Mouse (Mus musculus): ENCODE results near the gene Sorcs2. TPM values are rescaled to one million over a fixed set of nuclear protein-coding genes. Genes with fewer than 3 reads are reported as not detected.
"Not testable (repeated sequence)": the region's sequence is repeated elsewhere in the genome, so short reads cannot be mapped to it uniquely, and the experiment has no call there.

The Sorcs2 gene
- polyA plus RNA-seq, 1 experiment from 2014 or later, result 7.8 TPM

GRCm38 (mm10) chr5:36259691-36260124, 138.2 kb downstream of the Sorcs2 start:
- Histone ChIP-seq H3K4me2 (ENCODE audit: low read depth, low read length, severe bottlenecking) (no peak overlapping the region), H3K4me1 (replicated peaks; ENCODE audit: control insufficient read depth, insufficient read depth, low read length) (0 out of 2 replicates have a peak, but pooled peaks cover 2% of the 10 kb centered on the region), H3K9ac (ENCODE audit: low read length) (no peak overlapping the region), H3K27me3 (ENCODE audit: control insufficient read depth, insufficient read depth, low read length) (no peaks in the 10 kb centered on the region), H3K36me3 (ENCODE audit: control insufficient read depth, insufficient read depth, low read length) (no peaks in the 10 kb centered on the region), H3K27ac (ENCODE audit: low read depth, low read length) (no peak overlapping the region), H3K9me3 (ENCODE audit: control insufficient read depth, low read length) (no peaks in the 10 kb centered on the region), H3K4me3 (ENCODE audit: low read depth, low read length) (no peak overlapping the region)
- 46% methylated on average over 6 of the region's 6 CpGs for WGBS
- no peak for DNase-seq (ENCODE audit: low spot score)
- no peak for ATAC-seq (replicated peaks; ENCODE audit: low FRiP score)

GRCm38 (mm10) chr5:36258387-36259181, 139.4 kb downstream of the Sorcs2 start:
- H3K27me3 ChIP-seq (ENCODE audit: control insufficient read depth, insufficient read depth, low read length), result no peaks in the 10 kb centered on the region
- no peak overlapping the region for H3K27ac ChIP-seq (ENCODE audit: low read depth, low read length)
- H3K36me3 ChIP-seq (ENCODE audit: control insufficient read depth, insufficient read depth, low read length), result no peaks in the 10 kb centered on the region
- H3K9me3 ChIP-seq (ENCODE audit: control insufficient read depth, low read length), result no peaks in the 10 kb centered on the region
- no peak overlapping the region for H3K4me3 ChIP-seq (ENCODE audit: low read depth, low read length)
- DNase-seq (ENCODE audit: low spot score) (no peak), ATAC-seq (replicated peaks; ENCODE audit: low FRiP score) (no peak)
- H3K9ac ChIP-seq (ENCODE audit: low read length), result no peak overlapping the region
- H3K4me1 ChIP-seq (replicated peaks; ENCODE audit: control insufficient read depth, insufficient read depth, low read length), result 0 out of 2 replicates have a peak, but pooled peaks cover 2% of the 10 kb centered on the region
- WGBS, result 85% methylated on average over 12 of the region's 12 CpGs
- no peak overlapping the region for H3K4me2 ChIP-seq (ENCODE audit: low read depth, low read length, severe bottlenecking)

- DNase-seq (ENCODE audit: low spot score) (no peak), ATAC-seq (replicated peaks; ENCODE audit: low FRiP score) (no peak)
- no peak overlapping the region for H3K4me3 ChIP-seq (ENCODE audit: low read depth, low read length)
- H3K27ac ChIP-seq (ENCODE audit: low read depth, low read length), result no peak overlapping the region
- no peaks in the 10 kb centered on the region for H3K36me3 ChIP-seq (ENCODE audit: control insufficient read depth, insufficient read depth, low read length)
- H3K27me3 ChIP-seq (ENCODE audit: control insufficient read depth, insufficient read depth, low read length), result no peaks in the 10 kb centered on the region
- H3K9ac ChIP-seq (ENCODE audit: low read length), result no peak overlapping the region
- 0 out of 2 replicates have a peak, but pooled peaks cover 2% of the 10 kb centered on the region for H3K4me1 ChIP-seq (replicated peaks; ENCODE audit: control insufficient read depth, insufficient read depth, low read length)
- WGBS, result 90% methylated on average over 5 of the region's 5 CpGs
- H3K4me2 ChIP-seq (ENCODE audit: low read depth, low read length, severe bottlenecking), result no peak overlapping the region
- no peaks in the 10 kb centered on the region for H3K9me3 ChIP-seq (ENCODE audit: control insufficient read depth, low read length)
Observed at GRCm38 (mm10) chr5:36257008-36257407, 140.9 kb downstream of the Sorcs2 start.

GRCm38 (mm10) chr5:36254642-36255516, 143.1 kb downstream of the Sorcs2 start:
- H3K4me3 ChIP-seq (ENCODE audit: low read depth, low read length), result no peak overlapping the region
- no peak overlapping the region for H3K4me2 ChIP-seq (ENCODE audit: low read depth, low read length, severe bottlenecking)
- ATAC-seq (replicated peaks; ENCODE audit: low FRiP score) (no peak), DNase-seq (ENCODE audit: low spot score) (no peak)
- H3K27ac ChIP-seq (ENCODE audit: low read depth, low read length), result no peak overlapping the region
- WGBS, result 86% methylated on average over 18 of the region's 18 CpGs
- H3K9me3 ChIP-seq (ENCODE audit: control insufficient read depth, low read length), result no peaks in the 10 kb centered on the region
- H3K36me3 ChIP-seq (ENCODE audit: control insufficient read depth, insufficient read depth, low read length), result no peaks in the 10 kb centered on the region
- H3K4me1 ChIP-seq (replicated peaks; ENCODE audit: control insufficient read depth, insufficient read depth, low read length), result 0 out of 2 replicates have a peak, but pooled peaks cover 4% of the 10 kb centered on the region
- H3K27me3 ChIP-seq (ENCODE audit: control insufficient read depth, insufficient read depth, low read length), result no peaks in the 10 kb centered on the region
- no peak overlapping the region for H3K9ac ChIP-seq (ENCODE audit: low read length)

- H3K4me1 ChIP-seq (replicated peaks; ENCODE audit: control insufficient read depth, insufficient read depth, low read length), result 0 out of 2 replicates have a peak, but pooled peaks cover 2% of the 10 kb centered on the region
- no peak overlapping the region for H3K4me2 ChIP-seq (ENCODE audit: low read depth, low read length, severe bottlenecking)
- DNase-seq (ENCODE audit: low spot score) (no peak), ATAC-seq (replicated peaks; ENCODE audit: low FRiP score) (no peak)
- no peak overlapping the region for H3K9ac ChIP-seq (ENCODE audit: low read length)
- H3K27me3 ChIP-seq (ENCODE audit: control insufficient read depth, insufficient read depth, low read length), result no peaks in the 10 kb centered on the region
- H3K4me3 ChIP-seq (ENCODE audit: low read depth, low read length), result no peak overlapping the region
- H3K27ac ChIP-seq (ENCODE audit: low read depth, low read length), result no peak overlapping the region
- H3K36me3 ChIP-seq (ENCODE audit: control insufficient read depth, insufficient read depth, low read length), result no peaks in the 10 kb centered on the region
- WGBS, result 95% methylated on average over 17 of the region's 17 CpGs
- H3K9me3 ChIP-seq (ENCODE audit: control insufficient read depth, low read length), result no peaks in the 10 kb centered on the region
Observed at GRCm38 (mm10) chr5:36252746-36253504, 145.0 kb downstream of the Sorcs2 start.

GRCm38 (mm10) chr5:36248022-36248421, 149.9 kb downstream of the Sorcs2 start:
- no peak for ATAC-seq (replicated peaks; ENCODE audit: low FRiP score)
- no peak for DNase-seq (ENCODE audit: low spot score)
- H3K9ac ChIP-seq (ENCODE audit: low read length), result no peak overlapping the region
- no peak overlapping the region for H3K27ac ChIP-seq (ENCODE audit: low read depth, low read length)
- H3K27me3 ChIP-seq (ENCODE audit: control insufficient read depth, insufficient read depth, low read length), result no peaks in the 10 kb centered on the region
- no peak overlapping the region for H3K4me3 ChIP-seq (ENCODE audit: low read depth, low read length)
- H3K9me3 ChIP-seq (ENCODE audit: control insufficient read depth, low read length), result no peaks in the 10 kb centered on the region
- no peaks in the 10 kb centered on the region for H3K36me3 ChIP-seq (ENCODE audit: control insufficient read depth, insufficient read depth, low read length)
- 0 out of 2 replicates have a peak, but pooled peaks cover 2% of the 10 kb centered on the region for H3K4me1 ChIP-seq (replicated peaks; ENCODE audit: control insufficient read depth, insufficient read depth, low read length)
- H3K4me2 ChIP-seq (ENCODE audit: low read depth, low read length, severe bottlenecking), result no peak overlapping the region
- 86% methylated on average over 3 of the region's 3 CpGs for WGBS

- H3K4me3 ChIP-seq (ENCODE audit: low read depth, low read length); H3K4me1 ChIP-seq (replicated peaks; ENCODE audit: control insufficient read depth, insufficient read depth, low read length); H3K4me2 ChIP-seq (ENCODE audit: low read depth, low read length, severe bottlenecking); H3K9me3 ChIP-seq (ENCODE audit: control insufficient read depth, low read length); H3K27ac ChIP-seq (ENCODE audit: low read depth, low read length); DNase-seq (ENCODE audit: low spot score); H3K9ac ChIP-seq (ENCODE audit: low read length); ATAC-seq (replicated peaks; ENCODE audit: low FRiP score); H3K36me3 ChIP-seq (ENCODE audit: control insufficient read depth, insufficient read depth, low read length); H3K27me3 ChIP-seq (ENCODE audit: control insufficient read depth, insufficient read depth, low read length): not testable (repeated sequence)
- 96% methylated on average over 7 of the region's 10 CpGs for WGBS
Observed at GRCm38 (mm10) chr5:36237526-36237925, 160.4 kb downstream of the Sorcs2 start.

- WGBS, result 83% methylated on average over 9 of the region's 9 CpGs
- Histone ChIP-seq H3K27ac (ENCODE audit: low read depth, low read length) (peak overlapping the region; percentile 6; the same call in 1 of the 2 replicates), H3K9me3 (ENCODE audit: control insufficient read depth, low read length) (no peaks in the 10 kb centered on the region), H3K27me3 (ENCODE audit: control insufficient read depth, insufficient read depth, low read length) (no peaks in the 10 kb centered on the region), H3K9ac (ENCODE audit: low read length) (no peak overlapping the region), H3K4me3 (ENCODE audit: low read depth, low read length) (no peak overlapping the region), H3K4me2 (ENCODE audit: low read depth, low read length, severe bottlenecking) (no peak overlapping the region), H3K4me1 (replicated peaks; ENCODE audit: control insufficient read depth, insufficient read depth, low read length) (peaks cover 15% of the 10 kb centered on the region), H3K36me3 (ENCODE audit: control insufficient read depth, insufficient read depth, low read length) (no peaks in the 10 kb centered on the region)
- DNase-seq (ENCODE audit: low spot score), result no peak
- ATAC-seq (replicated peaks; ENCODE audit: low FRiP score), result no peak
Observed at GRCm38 (mm10) chr5:36230301-36230780, 167.6 kb downstream of the Sorcs2 start.

Data from forebrain, embryonic 11.5 days (tissue).